Mouse (Mus musculus): ENCODE results near the gene Vps33b. TPM values are rescaled to one million over a fixed set of nuclear protein-coding genes. Genes with fewer than 3 reads are reported as not detected.

Gene Vps33b
- polyA plus RNA-seq, 1 experiment from 2014 or later, result 13.1 TPM

- Histone ChIP-seq H3K9ac (peak within 1 kb of the TSS; percentile 72), H3K4me3 (peak within 1 kb of the TSS; percentile 61), H3K27ac (peak within 1 kb of the TSS; percentile 76; the same call in 1 of the 2 replicates), H3K27me3 (no peaks in the 10 kb centered on the region), H3K9me3 (no peaks in the 10 kb centered on the region), H3K4me2 (replicated peaks) (peak within 1 kb of the TSS; percentile 65), H3K4me1 (peaks cover 3% of the 10 kb centered on the region; the same call in 1 of the 2 replicates), H3K36me3 (peaks cover 4% of the 10 kb centered on the region; the same call in 1 of the 2 replicates)
- ATAC-seq (ENCODE audit: low FRiP score, low read depth), result peak; percentile 99
- under 1% methylated on average over 48 of the region's 48 CpGs for WGBS
Observed at GRCm38 (mm10) chr7:80246148-80246721, 23.2 kb upstream of the Vps33b start, which contains the start of gene Ttll13. Gene Ttll13 (plus strand): TSS chr7:80246376.

- 66% methylated on average over 7 of the region's 7 CpGs for WGBS
- Histone ChIP-seq H3K27me3 (no peaks in the 10 kb centered on the region), H3K9ac (no peak overlapping the region)
Observed at GRCm38 (mm10) chr7:80246859-80247258, 22.6 kb upstream of the Vps33b start.

GRCm38 (mm10) chr7:80252437-80252836, 17.0 kb upstream of the Vps33b start:
- Histone ChIP-seq H3K36me3 (no peaks in the 10 kb centered on the region), H3K9me3 (no peaks in the 10 kb centered on the region), H3K4me1 (no peaks in the 10 kb centered on the region), H3K27ac (no peak overlapping the region), H3K4me2 (replicated peaks) (no peak overlapping the region), H3K9ac (no peak overlapping the region), H3K27me3 (peaks cover 15% of the 10 kb centered on the region), H3K4me3 (no peak overlapping the region)
- 78% methylated on average over 7 of the region's 7 CpGs for WGBS
- ATAC-seq (ENCODE audit: low FRiP score, low read depth), result no peak

More at GRCm38 (mm10) chr7:80246859-80247258, 22.6 kb upstream of the Vps33b start:
- Histone ChIP-seq H3K36me3 (no peaks in the 10 kb centered on the region), H3K4me3 (peak overlapping the region; percentile 61), H3K4me2 (replicated peaks) (peak overlapping the region; percentile 65), H3K9me3 (no peaks in the 10 kb centered on the region), H3K4me1 (peaks cover 3% of the 10 kb centered on the region; the same call in 1 of the 2 replicates), H3K27ac (no peak overlapping the region)
- no peak for ATAC-seq (ENCODE audit: low FRiP score, low read depth)

DNA sequence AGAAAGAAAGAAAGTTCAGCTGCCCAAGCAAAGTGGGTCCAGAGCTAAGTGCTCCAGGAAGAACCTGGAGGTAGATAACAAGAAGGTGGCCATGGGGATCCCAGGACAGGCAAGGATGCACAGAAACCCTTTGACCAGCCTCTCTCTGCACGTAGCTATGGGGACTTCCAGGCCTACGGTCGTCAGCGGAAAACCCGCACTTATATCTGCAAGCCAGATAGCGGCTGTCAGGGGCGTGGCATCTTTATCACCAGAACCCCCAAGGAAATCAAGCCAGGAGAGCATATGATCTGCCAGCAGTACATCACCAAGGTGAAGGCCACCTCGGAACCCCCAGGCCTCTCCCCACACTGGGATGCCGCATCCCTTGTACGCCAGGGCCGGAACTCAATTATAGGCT, 16.6 kb upstream of the Vps33b start:
- Histone ChIP-seq H3K36me3 (no peaks in the 10 kb centered on the region), H3K4me2 (replicated peaks) (no peak overlapping the region), H3K4me1 (no peaks in the 10 kb centered on the region), H3K27ac (no peak overlapping the region), H3K27me3 (peaks cover 15% of the 10 kb centered on the region), H3K9me3 (no peaks in the 10 kb centered on the region), H3K4me3 (no peak overlapping the region), H3K9ac (no peak overlapping the region)
- 87% methylated on average over 11 of the region's 11 CpGs for WGBS
- ATAC-seq (ENCODE audit: low FRiP score, low read depth), result no peak

DNA sequence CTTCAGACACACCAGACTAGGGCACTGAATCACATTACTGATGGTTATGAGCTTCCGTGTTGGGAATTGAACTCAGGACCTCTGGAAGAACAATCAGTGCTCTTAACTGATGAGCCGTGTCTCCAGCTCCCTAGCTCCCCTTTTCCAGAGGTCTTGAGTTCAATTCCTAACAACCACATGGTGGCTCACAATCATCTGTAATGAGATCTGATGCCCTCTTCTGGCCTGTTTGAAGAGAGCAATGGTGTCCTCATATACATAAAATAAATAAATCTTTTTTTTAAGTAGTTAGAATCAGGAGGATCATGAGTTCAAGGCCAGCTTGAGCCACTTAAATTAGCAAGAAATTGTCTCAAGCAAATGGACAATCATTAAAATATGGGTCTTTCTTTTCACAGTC, 13.5 kb upstream of the Vps33b start:
- 78% methylated on average over 2 of the region's 2 CpGs for WGBS
- Histone ChIP-seq H3K4me1 (peaks cover 5% of the 10 kb centered on the region; the same call in 1 of the 2 replicates), H3K4me2 (replicated peaks) (no peak overlapping the region), H3K9me3 (no peaks in the 10 kb centered on the region), H3K4me3 (no peak overlapping the region), H3K36me3 (no peaks in the 10 kb centered on the region), H3K27me3 (peaks cover 37% of the 10 kb centered on the region), H3K9ac (no peak overlapping the region), H3K27ac (no peak overlapping the region)
- ATAC-seq (ENCODE audit: low FRiP score, low read depth), result no peak

DNA sequence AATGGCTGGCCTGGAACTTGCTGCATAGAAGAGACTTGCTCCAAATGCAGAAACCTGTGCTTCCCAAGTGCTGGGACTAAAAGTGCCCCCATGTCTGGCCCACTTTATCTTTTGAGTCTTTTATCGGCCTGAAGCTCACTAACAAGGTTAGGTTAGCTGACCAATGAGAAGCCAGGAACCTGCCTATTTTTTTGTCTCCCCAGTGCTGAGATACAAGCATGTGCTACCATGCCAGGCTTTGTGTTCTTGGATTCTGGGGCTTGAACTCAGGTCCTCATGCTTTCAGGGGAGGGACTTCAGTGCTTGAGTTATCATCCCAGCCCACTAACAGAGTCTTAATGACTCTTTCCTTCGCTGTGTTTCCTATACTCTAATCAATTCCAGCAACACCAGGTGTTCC, 11.7 kb upstream of the Vps33b start:
- Histone ChIP-seq H3K9ac (no peak overlapping the region), H3K9me3 (no peaks in the 10 kb centered on the region), H3K4me3 (no peak overlapping the region), H3K27ac (no peak overlapping the region), H3K4me2 (replicated peaks) (no peak overlapping the region), H3K36me3 (no peaks in the 10 kb centered on the region), H3K27me3 (peaks cover 37% of the 10 kb centered on the region), H3K4me1 (peaks cover 13% of the 10 kb centered on the region)
- ATAC-seq (ENCODE audit: low FRiP score, low read depth), result no peak
- 51% methylated on average over 2 of the region's 2 CpGs for WGBS

DNA sequence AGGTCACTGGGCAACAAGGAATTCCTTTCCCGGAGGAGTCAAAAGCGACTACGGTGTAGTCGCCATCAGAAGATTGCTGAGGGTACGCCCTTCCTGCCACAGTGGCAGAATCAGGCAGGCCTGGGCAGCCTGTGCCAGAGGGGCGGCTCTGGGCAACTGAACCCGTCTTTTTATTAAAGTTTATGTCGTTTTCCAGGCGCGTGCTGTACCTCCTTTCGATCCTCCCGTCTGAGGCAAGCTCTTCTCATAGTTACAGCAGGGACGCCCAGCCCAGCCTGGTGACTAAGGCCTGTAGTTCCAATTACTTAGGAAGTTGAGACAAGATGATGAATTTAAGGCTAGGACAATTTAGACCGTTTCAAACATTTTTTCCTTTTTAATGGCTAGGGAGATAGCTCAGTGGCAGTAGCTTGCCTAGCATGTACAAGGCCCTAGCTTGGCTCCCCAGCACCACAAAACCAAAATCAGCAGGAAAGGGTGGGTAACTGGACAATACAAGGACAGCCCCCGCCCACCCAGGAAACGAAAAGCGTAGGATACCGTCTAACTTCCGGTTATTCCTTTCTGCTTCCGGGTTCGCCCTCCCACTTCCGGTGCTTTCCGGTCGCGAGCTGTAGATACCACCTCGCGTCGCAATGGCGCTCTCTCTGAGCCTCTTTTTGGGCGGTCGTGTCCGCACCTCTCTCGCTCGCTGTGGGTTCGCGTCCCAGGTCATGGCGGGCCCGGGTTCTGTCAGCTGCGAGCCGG, 8.7 kb upstream of the Vps33b start, which contains the start of gene Ngrn:
Gene Ngrn, plus strand, starts transcription at position 591 of the 747 bp plus-strand sequence.
- peaks cover 13% of the 10 kb centered on the region for H3K4me1 ChIP-seq
- WGBS, result 25% methylated on average over 40 of the region's 40 CpGs
- peak within 1 kb of the TSS; percentile 89 for H3K4me3 ChIP-seq
- H3K4me2 ChIP-seq (replicated peaks), result peak within 1 kb of the TSS; percentile 85
- peaks cover 26% of the 10 kb centered on the region for H3K36me3 ChIP-seq
- H3K27ac ChIP-seq, result peak within 1 kb of the TSS; percentile 56; the same call in 1 of the 2 replicates
- peak within 1 kb of the TSS; percentile 85 for H3K9ac ChIP-seq
- peak; percentile 93 for ATAC-seq (ENCODE audit: low FRiP score, low read depth)
- H3K27me3 ChIP-seq, result peaks cover 31% of the 10 kb centered on the region
- no peaks in the 10 kb centered on the region for H3K9me3 ChIP-seq

DNA sequence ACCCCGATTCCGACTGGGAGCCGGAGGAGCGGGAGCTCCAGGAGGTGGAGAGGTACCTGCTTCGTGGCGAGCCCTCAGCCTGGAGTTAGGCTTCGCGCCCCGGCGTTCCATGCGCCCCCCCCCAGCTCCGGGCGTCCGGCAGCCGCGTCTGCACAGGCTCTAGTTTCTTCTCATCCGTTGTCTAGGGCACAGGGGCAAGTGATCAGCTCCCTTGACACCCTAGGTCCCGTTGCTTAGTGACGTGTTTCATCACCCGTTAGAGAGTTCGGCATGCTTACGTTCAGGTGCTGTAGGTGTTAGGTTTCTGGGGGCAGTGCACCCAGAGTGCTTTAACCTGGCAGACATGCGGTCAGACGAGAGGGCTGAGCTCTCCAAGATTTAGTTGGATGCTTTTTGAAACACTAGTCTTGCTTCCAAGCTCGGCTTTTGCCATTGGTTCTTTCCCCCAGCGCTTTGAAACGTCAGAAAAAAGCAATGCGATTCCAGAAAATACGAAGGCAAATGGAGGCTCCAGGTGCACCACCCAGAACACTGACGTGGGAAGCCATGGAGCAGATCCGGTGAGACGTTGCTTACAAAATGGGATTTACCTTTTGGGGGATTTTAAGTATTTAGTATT, 8.0 kb upstream of the Vps33b start:
- ATAC-seq (ENCODE audit: low FRiP score, low read depth), result peak; percentile 74
- Histone ChIP-seq H3K9ac (peak overlapping the region; percentile 85), H3K9me3 (no peaks in the 10 kb centered on the region), H3K4me3 (peak overlapping the region; percentile 89), H3K27ac (peak overlapping the region; percentile 56; the same call in 1 of the 2 replicates), H3K36me3 (peaks cover 33% of the 10 kb centered on the region), H3K27me3 (peaks cover 28% of the 10 kb centered on the region), H3K4me1 (peaks cover 13% of the 10 kb centered on the region), H3K4me2 (replicated peaks) (peak overlapping the region; percentile 85)
- 1% methylated on average over 32 of the region's 32 CpGs for WGBS

GRCm38 (mm10) chr7:80264606-80265005, 4.8 kb upstream of the Vps33b start:
- H3K4me1 ChIP-seq, result peaks cover 20% of the 10 kb centered on the region
- WGBS, result 92% methylated on average over 12 of the region's 12 CpGs
- H3K27me3 ChIP-seq, result peaks cover 5% of the 10 kb centered on the region
- H3K9ac ChIP-seq, result no peak overlapping the region
- peaks cover 38% of the 10 kb centered on the region for H3K36me3 ChIP-seq
- H3K27ac ChIP-seq, result no peak overlapping the region
- no peak overlapping the region for H3K4me3 ChIP-seq
- ATAC-seq (ENCODE audit: low FRiP score, low read depth), result no peak
- H3K4me2 ChIP-seq (replicated peaks), result no peak overlapping the region
- H3K9me3 ChIP-seq, result no peaks in the 10 kb centered on the region

GRCm38 (mm10) chr7:80267764-80268163, 1.7 kb upstream of the Vps33b start:
- peaks cover 20% of the 10 kb centered on the region for H3K4me1 ChIP-seq
- H3K9me3 ChIP-seq, result no peaks in the 10 kb centered on the region
- no peak overlapping the region for H3K4me2 ChIP-seq (replicated peaks)
- no peaks in the 10 kb centered on the region for H3K27me3 ChIP-seq
- H3K27ac ChIP-seq, result no peak overlapping the region
- 73% methylated on average over 1 of the region's 1 CpGs for whole genome bisulfite sequencing
- no peak for ATAC-seq (ENCODE audit: low FRiP score, low read depth)
- peaks cover 43% of the 10 kb centered on the region for H3K36me3 ChIP-seq
- no peak overlapping the region for H3K4me3 ChIP-seq
- no peak overlapping the region for H3K9ac ChIP-seq

DNA sequence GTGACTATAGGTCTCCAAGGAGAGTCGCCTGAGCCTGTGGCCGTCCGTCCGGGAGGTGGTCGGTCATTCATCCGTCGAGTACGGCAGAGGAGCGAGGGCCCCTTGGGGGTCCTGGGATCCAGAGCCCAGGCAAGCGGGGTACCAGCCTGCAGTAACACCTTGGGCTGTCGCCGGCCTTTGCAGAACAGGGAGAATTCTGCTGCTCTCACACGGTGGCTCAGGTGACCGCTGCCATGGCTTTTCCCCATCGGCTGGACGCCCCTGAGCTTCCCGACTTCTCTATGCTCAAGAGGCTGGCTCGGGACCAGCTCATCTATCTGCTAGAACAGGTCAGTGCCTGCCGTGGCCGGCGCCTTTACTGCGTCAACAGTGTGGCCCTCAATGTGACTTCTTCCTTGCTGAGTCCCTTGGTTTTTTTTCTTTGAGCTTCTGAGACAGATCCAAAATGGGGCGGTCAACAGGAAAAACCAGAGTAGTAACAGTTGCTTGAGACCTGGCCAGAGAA, 354 bp downstream of the Vps33b start:
- peak overlapping the region; percentile 28; the same call in 1 of the 2 replicates for H3K27ac ChIP-seq
- H3K36me3 ChIP-seq, result peaks cover 47% of the 10 kb centered on the region
- peaks cover 12% of the 10 kb centered on the region for H3K9me3 ChIP-seq
- peaks cover 20% of the 10 kb centered on the region for H3K4me1 ChIP-seq
- H3K4me2 ChIP-seq (replicated peaks), result peak overlapping the region; percentile 96
- H3K4me3 ChIP-seq, result peak overlapping the region; percentile 91
- WGBS, result under 1% methylated on average over 23 of the region's 23 CpGs
- peak overlapping the region; percentile 84 for H3K9ac ChIP-seq
- H3K27me3 ChIP-seq, result no peaks in the 10 kb centered on the region
- ATAC-seq (ENCODE audit: low FRiP score, low read depth), result no peak; the same call in 1 of the 2 replicates

- Histone ChIP-seq H3K9ac (no peak overlapping the region), H3K27ac (no peak overlapping the region), H3K4me3 (no peak overlapping the region), H3K4me2 (replicated peaks) (no peak overlapping the region), H3K4me1 (peaks cover 19% of the 10 kb centered on the region), H3K27me3 (no peaks in the 10 kb centered on the region), H3K9me3 (peaks cover 17% of the 10 kb centered on the region), H3K36me3 (peaks cover 60% of the 10 kb centered on the region)
- no peak for ATAC-seq (ENCODE audit: low FRiP score, low read depth)
- 89% methylated on average over 2 of the region's 2 CpGs for WGBS
Observed at GRCm38 (mm10) chr7:80273456-80273855, 4.0 kb downstream of the Vps33b start.

Data from limb, embryonic 13.5 days (tissue).